Comparison of ENCODE assay signal across 8 mouse cellular contexts in genomic region chr10:86685179-86686016, GRCm38 (mm10). TPM values are rescaled to one million over a fixed set of nuclear protein-coding genes. Genes with fewer than 3 reads are reported as not detected.
A peak's percentile ranks its signal among the peaks of the same experiment; 100 is the strongest.
DNase-seq lines count a peak whose midpoint lies in the region; ATAC-seq and TF ChIP-seq lines count a peak whose summit lies in the region.
"Not testable (repeated sequence)": the region's sequence is repeated elsewhere in the genome, so short reads cannot be mapped to it uniquely, and the experiment has no call there.

No protein-coding gene starts in this region.

- H3K27ac ChIP-seq in gastrocnemius, adult 2 months, result peak overlapping the region; percentile 94
- peak overlapping the region; percentile 57 for H3K27ac ChIP-seq in hindbrain, postnatal 0 days

- peak overlapping the region; percentile 66 for H3K4me2 ChIP-seq in hindbrain, postnatal 0 days (ENCODE audit: low read depth, low read length)

- H3K36me3 ChIP-seq in hindbrain, postnatal 0 days (ENCODE audit: insufficient read depth, low read length), result not testable (repeated sequence)

- WGBS in hindbrain, postnatal 0 days, result under 1% methylated on average over 51 of the region's 53 CpGs

- DNase-seq in ZHBTc4 (ENCODE audit: low read depth, low spot score), result peak; percentile 87
- peak; percentile 87 for DNase-seq in gastrocnemius, adult 2 months
- peak; percentile 84 for DNase-seq in hindbrain, postnatal 0 days (ENCODE audit: low spot score)
- DNase-seq in left cerebral cortex, adult 8-10 months (ENCODE audit: low spot score in 2 of 2), result peak; percentile 72 to 78
- DNase-seq in right cerebral cortex, adult 18-20 months, result peak; percentile 72
- DNase-seq in urinary bladder, adult 2 months (ENCODE audit: low spot score), result peak; percentile 61

- H3K27me3 ChIP-seq in hindbrain, postnatal 0 days (ENCODE audit: insufficient read depth, low read length), result not testable (repeated sequence)

- H3K4me3 ChIP-seq in gastrocnemius, adult 2 months, result peak overlapping the region; percentile 91
- peak overlapping the region; percentile 42 for H3K4me3 ChIP-seq in hindbrain, postnatal 0 days (ENCODE audit: low read length)

- peak; percentile 93 for ATAC-seq in common myeloid progenitor, adult 5-6 weeks (replicated peaks; ENCODE audit: low read depth, poor library complexity, severe bottlenecking)
- ATAC-seq in hindbrain, postnatal 0 days, result peak; percentile 97
- ATAC-seq in megakaryocyte, adult 5-6 weeks (ENCODE audit: poor library complexity, severe bottlenecking), result peak; percentile 89

- H3K9ac ChIP-seq in hindbrain, postnatal 0 days (replicated peaks; ENCODE audit: low read length), result peak overlapping the region; percentile 56

- H3K9me3 ChIP-seq in hindbrain, postnatal 0 days (ENCODE audit: low read length), result not testable (repeated sequence)

- intact Hi-C loops in gastrocnemius, adult 2 months (cut with DNase I), result not testable (repeated sequence)

- TF ChIP-seq CTCF in gastrocnemius, adult 2 months (IDR thresholded peaks at IDR 0.05), result not testable (repeated sequence)
- TF ChIP-seq CTCF in hindbrain, postnatal 0 days (IDR thresholded peaks at IDR 0.05; ENCODE audit: low read depth), result peak; percentile 29

- not testable (repeated sequence) for H3K4me1 ChIP-seq in hindbrain, postnatal 0 days (ENCODE audit: insufficient read depth, low read length)

RNA-seq across cellular contexts. Expression of gene Hsp90b1, which starts 19.9 kb away (rescaled TPM):
- 724 and 732 TPM in 2 replicates for total RNA-seq in common myeloid progenitor, adult 5-6 weeks (2017)
- total RNA-seq in gastrocnemius, adult 2 months (2021), result 100 to 1,000 TPM; 108 to 149 TPM
- total RNA-seq in hindbrain, postnatal 0 days (2014; rRNA removed), result 92.5 and 110 TPM in 2 replicates
- polyA plus RNA-seq in hindbrain, postnatal 0 days (2015; fragmentation: Nextera tagmentation; extraction: Ambion mirVana), result 228 and 235 TPM in 2 replicates
- total RNA-seq in left cerebral cortex, adult 8-10 months (2022), result 100 to 1,000 TPM; 269 to 329 (median 300) TPM
- total RNA-seq in megakaryocyte, adult 5-6 weeks (2015), result 448 and 496 TPM in 2 replicates
- total RNA-seq in megakaryocyte, adult 5-6 weeks (2017), result 724 and 818 TPM in 2 replicates
- 197 and 228 TPM in 2 replicates for polyA plus RNA-seq in urinary bladder, adult 2 months (2012; rRNA removed)

RNA-seq across cellular contexts. Expression of gene Ttc41, which starts 20.2 kb away (rescaled TPM):
- total RNA-seq in common myeloid progenitor, adult 5-6 weeks (2017), result 1.1 and 2.8 TPM in 2 replicates
- 1 to 10 TPM; 2.3 to 2.5 TPM for total RNA-seq in gastrocnemius, adult 2 months (2021)
- 2.0 and 2.2 TPM in 2 replicates for total RNA-seq in hindbrain, postnatal 0 days (2014; rRNA removed)
- 1.4 and 1.5 TPM in 2 replicates for polyA plus RNA-seq in hindbrain, postnatal 0 days (2015; fragmentation: Nextera tagmentation; extraction: Ambion mirVana)
- 1 to 10 TPM; 1.1 to 2.6 (median 1.8) TPM for total RNA-seq in left cerebral cortex, adult 8-10 months (2022)
- total RNA-seq in megakaryocyte, adult 5-6 weeks (2015), result 0.41 and 0.67 TPM in 2 replicates
- total RNA-seq in megakaryocyte, adult 5-6 weeks (2017), result 0.44 TPM in 1 of 2 replicates, not detected in the other
- polyA plus RNA-seq in urinary bladder, adult 2 months (2012; rRNA removed), result 2.3 and 2.7 TPM in 2 replicates

Comparison
In these comparisons a context has a peak if more than half of its experiments do, and no peak if none do; other contexts are left out.
1. Peak in every context shown above with its lines: DNase-seq, ATAC-seq, H3K4me3 ChIP-seq and H3K27ac ChIP-seq.